Mouse (Mus musculus) lung, embryonic 16.5 days (tissue): Measurements from ENCODE around the gene Ankrd54. TPM values are rescaled to one million over a fixed set of nuclear protein-coding genes. Genes with fewer than 3 reads are reported as not detected.

Experiments used
- ATAC-seq: fragments of 200-750 bp; cut with Nextera tagmentation; 2 replicates; pipeline ENCODE4 v1.8.0; 2017; ENCODE audit warnings: low read depth, mild to moderate bottlenecking, moderate library complexity
- H3K27ac ChIP-seq: fragments of 300-500 bp; sonication (generic); 2 replicates; pipeline ENCODE4 v1.5.1; 2014; ENCODE audit warnings: mild to moderate bottlenecking, control low read depth, low read length
- H3K27me3 ChIP-seq: fragments of 300-500 bp; sonication (generic); 2 replicates; pipeline ENCODE4 v1.6.1; 2014; ENCODE audit warnings: low read depth, low read length, mixed read lengths; ENCODE audit not compliant: control insufficient read depth, insufficient read depth
- H3K36me3 ChIP-seq: fragments of 300-500 bp; sonication (generic); 2 replicates; pipeline ENCODE4 v1.6.1; 2014; ENCODE audit warnings: low read length; ENCODE audit not compliant: control insufficient read depth, insufficient read depth
- H3K4me1 ChIP-seq: fragments of 300-500 bp; sonication (generic); replicated peaks from 2 replicates; pipeline ENCODE4 v1.6.1; 2014; ENCODE audit warnings: low read length, mixed read lengths; ENCODE audit not compliant: control insufficient read depth, insufficient read depth
- H3K4me2 ChIP-seq: fragments of 300-500 bp; sonication (generic); 2 replicates; pipeline ENCODE4 v1.6.1; 2014; ENCODE audit warnings: low read depth, low read length, control low read depth
- H3K4me3 ChIP-seq: fragments of 300-500 bp; sonication (generic); 2 replicates; pipeline ENCODE4 v1.5.1; 2014; ENCODE audit warnings: mild to moderate bottlenecking, low read length, control low read depth
- H3K9ac ChIP-seq: fragments of 300-500 bp; sonication (generic); 2 replicates; pipeline ENCODE4 v1.6.1; 2014; ENCODE audit warnings: low read length, control low read depth
- H3K9me3 ChIP-seq: fragments of 300-500 bp; sonication (generic); 2 replicates; pipeline ENCODE4 v1.6.1; 2016; ENCODE audit warnings: low read length; ENCODE audit not compliant: control insufficient read depth
- WGBS: fragments of 180-500 bp; shearing (Covaris S2); extraction: QIAGEN DNeasy Blood & Tissue Kit; methylation state at CpG from one replicate; pipeline ENCODE4 v1.1.7; 2014; 5-methylcytosine and 5-hydroxymethylcytosine counted together
- polyA plus RNA-seq: library from polyadenylated mRNA; unstranded; fragments of >200 nt; fragmentation: Nextera tagmentation; extraction: Ambion mirVana; gene quantifications from 2 replicates; pipeline ENCODE4 v1.2.1, GENCODE M21; 2015

Gene Ankrd54
- polyA plus RNA-seq, 1 experiment from 2014 or later: 52.6 TPM

DNA sequence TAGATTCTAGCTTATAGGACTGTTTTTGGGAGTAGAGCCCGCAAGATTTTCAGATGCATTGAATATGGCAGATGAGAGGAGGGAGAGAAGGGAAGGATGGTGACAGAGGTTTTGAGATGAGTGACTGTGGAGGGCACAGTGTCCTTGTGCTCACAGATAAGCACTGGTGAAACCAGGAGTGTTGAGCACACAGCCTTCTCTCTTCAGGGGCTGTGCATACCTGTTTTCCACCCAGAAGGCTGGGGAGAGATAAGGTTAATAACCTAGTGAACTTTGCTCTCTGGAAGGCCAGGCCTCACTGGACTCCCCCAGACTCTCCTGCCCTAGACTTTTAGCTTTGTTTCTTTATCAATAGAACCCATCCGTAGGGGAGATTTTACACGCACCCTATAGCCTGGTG lies 5.7 kb upstream of the Ankrd54 start:
- 78% methylated on average over 3 of the region's 3 CpGs for WGBS
- H3K36me3 ChIP-seq: no peaks in the 10 kb centered on the region
- H3K9ac ChIP-seq: no peak overlapping the region
- no peak for ATAC-seq
- no peak overlapping the region for H3K4me2 ChIP-seq
- H3K4me3 ChIP-seq: no peak overlapping the region
- no peaks in the 10 kb centered on the region for H3K9me3 ChIP-seq
- no peak overlapping the region for H3K27ac ChIP-seq
- no peaks in the 10 kb centered on the region for H3K27me3 ChIP-seq
- H3K4me1 ChIP-seq: peaks cover 6% of the 10 kb centered on the region

DNA sequence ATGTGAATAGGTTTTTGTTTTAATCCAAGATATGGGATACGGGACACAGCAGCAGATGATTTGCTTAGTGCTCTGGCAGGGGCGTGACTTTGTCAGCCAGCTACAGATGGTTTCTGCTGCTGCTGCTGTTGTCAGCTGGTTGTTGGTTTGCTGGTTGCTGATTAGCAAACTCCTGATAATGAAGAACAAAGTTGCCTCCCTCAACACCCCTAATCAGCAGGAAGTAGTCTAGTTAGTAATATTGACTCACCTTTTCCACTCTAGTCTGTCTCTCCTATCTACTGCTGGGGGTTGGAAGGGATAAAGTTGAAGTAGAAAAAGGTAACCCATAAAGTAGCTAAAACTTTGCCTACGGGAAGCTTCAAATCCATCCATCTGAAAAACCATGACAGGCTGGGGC lies 4.9 kb upstream of the Ankrd54 start:
- Histone ChIP-seq H3K9me3 (no peaks in the 10 kb centered on the region), H3K36me3 (no peaks in the 10 kb centered on the region), H3K27ac (no peak overlapping the region), H3K27me3 (no peaks in the 10 kb centered on the region), H3K4me1 (peaks cover 8% of the 10 kb centered on the region), H3K9ac (no peak overlapping the region), H3K4me2 (no peak overlapping the region), H3K4me3 (no peak overlapping the region)
- 57% methylated on average over 3 of the region's 3 CpGs for WGBS
- ATAC-seq: no peak

DNA sequence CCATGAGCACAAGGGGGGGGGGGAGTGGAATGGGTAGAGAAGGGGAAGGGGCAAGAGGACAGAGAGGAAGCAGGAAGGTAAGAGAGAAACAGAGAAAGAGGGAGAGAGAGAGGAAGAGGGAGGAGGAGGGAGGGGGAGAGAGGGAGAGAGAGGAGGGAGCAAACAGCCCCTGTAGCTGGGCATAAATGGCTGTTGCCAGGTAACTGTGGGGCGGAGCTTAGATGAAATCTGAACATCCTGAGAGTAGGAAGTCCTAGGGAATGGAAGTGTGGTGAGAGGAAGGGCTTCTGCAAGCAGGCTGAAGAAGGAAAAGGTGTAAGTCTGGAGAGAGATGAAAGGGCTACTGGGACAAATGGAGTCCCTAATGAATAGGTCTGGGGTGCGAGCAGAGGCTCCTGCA lies 3.6 kb upstream of the Ankrd54 start:
- Histone ChIP-seq H3K36me3 (no peaks in the 10 kb centered on the region), H3K9me3 (no peaks in the 10 kb centered on the region), H3K27me3 (no peaks in the 10 kb centered on the region), H3K4me3 (no peak overlapping the region), H3K4me2 (no peak overlapping the region), H3K4me1 (peaks cover 16% of the 10 kb centered on the region), H3K9ac (no peak overlapping the region), H3K27ac (no peak overlapping the region)
- WGBS: 22% methylated on average over 2 of the region's 2 CpGs
- ATAC-seq: no peak

DNA sequence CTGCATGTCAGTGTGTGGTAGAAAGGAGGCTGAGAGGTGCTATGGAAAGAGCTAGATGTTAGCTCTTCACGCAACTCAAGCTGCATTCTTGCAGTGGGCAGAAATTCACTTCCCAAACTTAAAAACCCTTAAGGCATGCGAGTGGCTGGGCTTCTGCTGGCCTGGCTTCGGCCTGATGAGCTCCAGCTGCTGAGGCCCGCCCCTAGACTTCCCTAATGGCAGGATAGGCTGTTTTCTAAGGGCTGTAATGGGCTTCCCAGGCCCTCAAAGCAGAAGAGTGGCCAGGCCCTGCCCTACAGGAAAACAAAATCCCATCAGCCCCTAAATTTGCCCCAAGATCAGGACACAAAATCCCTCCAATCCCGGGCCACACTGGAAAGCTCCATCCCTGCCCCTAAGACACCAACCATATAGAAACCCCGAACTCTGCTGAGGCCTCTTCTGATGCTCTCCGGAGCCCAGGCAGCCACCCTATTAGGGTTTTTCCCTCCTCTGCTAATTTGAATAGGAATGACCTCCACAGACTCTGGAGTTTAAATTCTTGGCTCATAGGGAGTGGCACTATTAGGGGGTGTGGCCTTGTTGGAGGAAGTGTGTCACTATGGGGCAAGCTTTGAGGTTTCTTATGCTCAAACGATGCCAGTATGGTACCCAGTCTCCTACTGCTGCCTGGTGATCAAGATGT lies 2.5 kb upstream of the Ankrd54 start:
- no peak overlapping the region for H3K4me3 ChIP-seq
- ATAC-seq: no peak
- no peaks in the 10 kb centered on the region for H3K27me3 ChIP-seq
- H3K4me2 ChIP-seq: no peak overlapping the region
- 35% methylated on average over 8 of the region's 8 CpGs for WGBS
- peak overlapping the region; percentile 61 for H3K27ac ChIP-seq
- peaks cover 17% of the 10 kb centered on the region for H3K4me1 ChIP-seq
- H3K36me3 ChIP-seq: peaks cover 2% of the 10 kb centered on the region; the same call in 1 of the 2 replicates
- no peaks in the 10 kb centered on the region for H3K9me3 ChIP-seq
- H3K9ac ChIP-seq: no peak overlapping the region

GRCm38 (mm10) chr15:79063160-79063740 lies 557 bp upstream of the Ankrd54 start:
- peak overlapping the region; percentile 53 for H3K27ac ChIP-seq
- peaks cover 17% of the 10 kb centered on the region for H3K4me1 ChIP-seq
- peak overlapping the region; percentile 49 for H3K4me3 ChIP-seq
- peaks cover 15% of the 10 kb centered on the region for H3K36me3 ChIP-seq
- no peaks in the 10 kb centered on the region for H3K9me3 ChIP-seq
- 6% methylated on average over 14 of the region's 14 CpGs for WGBS
- ATAC-seq: no peak
- H3K27me3 ChIP-seq: no peaks in the 10 kb centered on the region
- peak overlapping the region; percentile 66 for H3K9ac ChIP-seq
- peak overlapping the region; percentile 73 for H3K4me2 ChIP-seq

- Histone ChIP-seq H3K4me1 (peaks cover 17% of the 10 kb centered on the region), H3K9ac (no peak overlapping the region), H3K27me3 (no peaks in the 10 kb centered on the region), H3K36me3 (peaks cover 25% of the 10 kb centered on the region), H3K4me2 (peak overlapping the region; percentile 81), H3K27ac (no peak overlapping the region), H3K4me3 (no peak overlapping the region), H3K9me3 (no peaks in the 10 kb centered on the region)
- no peak for ATAC-seq
- 75% methylated on average over 14 of the region's 14 CpGs for WGBS
Observed at GRCm38 (mm10) chr15:79060887-79061565, 1.7 kb downstream of the Ankrd54 start.

DNA sequence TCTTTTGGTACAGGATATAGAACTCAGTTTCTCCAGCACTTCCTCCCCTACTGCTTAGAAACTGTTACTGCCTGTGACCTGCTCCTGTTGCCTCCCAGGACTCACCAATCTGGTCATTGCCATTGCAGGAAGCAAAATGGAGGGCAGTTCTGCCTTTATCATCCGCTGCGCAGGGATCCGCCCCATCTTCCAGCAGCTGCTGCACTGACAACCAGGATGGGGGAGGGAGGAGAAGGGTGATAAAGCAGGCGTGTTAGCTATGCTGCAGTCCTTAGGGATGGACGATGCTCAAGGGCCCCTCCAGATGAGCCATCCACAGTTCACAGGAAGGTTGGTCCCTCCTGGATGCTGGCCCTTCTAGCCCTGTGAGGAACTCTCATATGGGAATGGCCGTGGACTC lies 4.8 kb downstream of the Ankrd54 start:
- no peak overlapping the region for H3K4me2 ChIP-seq
- 84% methylated on average over 6 of the region's 6 CpGs for WGBS
- peaks cover 10% of the 10 kb centered on the region for H3K4me1 ChIP-seq
- no peak overlapping the region for H3K9ac ChIP-seq
- no peaks in the 10 kb centered on the region for H3K9me3 ChIP-seq
- H3K27me3 ChIP-seq: no peaks in the 10 kb centered on the region
- no peak overlapping the region for H3K27ac ChIP-seq
- no peak for ATAC-seq
- H3K36me3 ChIP-seq: peaks cover 52% of the 10 kb centered on the region
- no peak overlapping the region for H3K4me3 ChIP-seq

DNA sequence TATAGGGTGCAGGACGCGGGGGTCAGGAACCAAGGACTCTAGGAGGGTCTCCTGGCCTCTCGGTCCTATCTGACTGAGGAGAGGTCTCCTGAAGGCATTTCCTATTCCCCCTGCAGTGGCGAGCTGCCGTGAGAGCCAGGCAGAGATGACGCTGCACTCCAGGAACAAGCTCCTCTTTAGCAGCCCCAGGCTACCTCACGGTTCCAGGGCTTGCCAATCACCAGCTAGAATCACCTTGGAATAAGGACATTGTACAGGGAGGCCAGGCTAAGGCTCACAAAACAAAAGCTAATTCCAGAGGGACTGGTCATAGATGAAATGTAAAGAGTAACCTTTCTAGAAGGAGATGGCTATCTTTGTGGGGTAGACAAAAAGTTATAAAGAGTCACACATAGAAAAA lies 6.1 kb downstream of the Ankrd54 start:
- no peak for ATAC-seq
- H3K4me3 ChIP-seq: no peak overlapping the region
- 86% methylated on average over 7 of the region's 7 CpGs for whole genome bisulfite sequencing

GRCm38 (mm10) chr15:79052366-79052765 lies 10.3 kb downstream of the Ankrd54 start:
- H3K4me1 ChIP-seq: peaks cover 5% of the 10 kb centered on the region
- peaks cover 34% of the 10 kb centered on the region for H3K36me3 ChIP-seq
- H3K27ac ChIP-seq: peak overlapping the region; percentile 74; the same call in 1 of the 2 replicates
- no peak overlapping the region for H3K4me2 ChIP-seq
- 83% methylated on average over 2 of the region's 2 CpGs for WGBS
- no peak for ATAC-seq
- H3K9me3 ChIP-seq: no peaks in the 10 kb centered on the region
- no peak overlapping the region for H3K9ac ChIP-seq
- no peaks in the 10 kb centered on the region for H3K27me3 ChIP-seq
- no peak overlapping the region for H3K4me3 ChIP-seq

More for the DNA sequence above, 6.1 kb downstream of the Ankrd54 start:
- H3K9ac ChIP-seq: no peak overlapping the region
- H3K9me3 ChIP-seq: no peaks in the 10 kb centered on the region
- H3K36me3 ChIP-seq: peaks cover 54% of the 10 kb centered on the region
- no peak overlapping the region for H3K4me2 ChIP-seq
- no peaks in the 10 kb centered on the region for H3K27me3 ChIP-seq
- no peak overlapping the region for H3K27ac ChIP-seq
- H3K4me1 ChIP-seq: peaks cover 9% of the 10 kb centered on the region
